Mouse (Mus musculus): ENCODE results near the gene Dock4.

DNA sequence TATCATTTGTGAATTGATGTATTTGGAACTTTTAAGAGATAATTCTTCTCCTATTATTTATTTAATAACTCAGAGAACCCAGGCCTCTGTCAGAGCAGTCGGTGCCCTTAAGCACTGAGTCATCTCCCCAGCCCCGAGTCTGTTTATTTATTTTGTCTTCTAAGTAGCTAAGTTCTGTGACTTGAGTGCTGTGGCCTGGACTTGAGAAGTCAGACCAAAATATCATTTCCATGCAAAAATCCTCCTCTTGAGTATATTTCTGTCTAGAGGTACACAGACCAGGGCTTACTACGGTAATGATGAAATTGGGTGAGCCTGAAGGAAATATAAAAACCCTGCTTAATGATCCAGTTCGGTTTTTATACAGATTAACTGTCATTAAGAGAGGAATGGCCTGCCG lies 52.1 kb downstream of the Dock4 start:
- TF ChIP-seq CTCF (IDR thresholded peaks at IDR 0.05; ENCODE audit: borderline replicate concordance, control insufficient read depth, extremely low read depth, insufficient read depth, low read length, poor library complexity) (no peak), POLR2A (IDR thresholded peaks at IDR 0.05; ENCODE audit: control insufficient read depth, extremely low read depth, insufficient read depth, low read length, poor library complexity) (no peak)
